In genomic region chr10:10085934-10086333, GRCm38 (mm10) we compare ENCODE assay signal across 24 mouse cellular contexts.
"Had no signal": no experiment of that assay in that cellular context is flagged by ENCODE, and none has a peak within 500 bp of the region (broad histone marks: within the 10 kb centered on the region; RNA-seq: fewer than 3 reads in every experiment).

No protein-coding gene starts in this region.

- ATAC-seq: liver, embryonic 12.5 days had no signal

- H3K27ac ChIP-seq: limb, embryonic 10.5 days; limb, embryonic 13.5 days; liver, embryonic 12.5 days; liver, embryonic 15.5 days; lung, embryonic 15.5 days; midbrain, embryonic 12.5 days; neural tube, embryonic 13.5 days; stomach, embryonic 15.5 days had no signal

- H3K4me3 ChIP-seq: limb, embryonic 10.5 days; limb, embryonic 13.5 days; liver, embryonic 12.5 days; liver, embryonic 15.5 days; lung, embryonic 15.5 days; megakaryocyte, embryonic 14.5 days; midbrain, embryonic 12.5 days; myocyte; neural tube, embryonic 13.5 days; stomach, embryonic 15.5 days had no signal

- H3K4me1 ChIP-seq: limb, embryonic 10.5 days; limb, embryonic 13.5 days; liver, embryonic 12.5 days; liver, embryonic 15.5 days; lung, embryonic 15.5 days; megakaryocyte, embryonic 14.5 days; midbrain, embryonic 12.5 days; neural tube, embryonic 13.5 days; stomach, embryonic 15.5 days had no signal

- H3K4me2 ChIP-seq: limb, embryonic 13.5 days; liver, embryonic 12.5 days; liver, embryonic 15.5 days; lung, embryonic 15.5 days; midbrain, embryonic 12.5 days; neural tube, embryonic 13.5 days; stomach, embryonic 15.5 days had no signal

- H3K36me3 ChIP-seq: limb, embryonic 10.5 days; limb, embryonic 13.5 days; liver, embryonic 12.5 days; liver, embryonic 15.5 days; lung, embryonic 15.5 days; midbrain, embryonic 12.5 days; neural tube, embryonic 13.5 days; stomach, embryonic 15.5 days had no signal

- DNase-seq: kidney, adult 18-20 months; kidney, adult 9 months; kidney, postnatal 14 days; kidney, postnatal 4 days; layer of hippocampus, adult 9-11 months; layer of hippocampus, postnatal 36 days; liver; lung, adult 18-20 months; lung, postnatal 10 days; lung, postnatal 36 days; retina, postnatal 1 day; right cerebral cortex, postnatal 25 days; spleen, adult 18-20 months; thymus, postnatal 25 days had no signal

- H3K9ac ChIP-seq: limb, embryonic 13.5 days; liver, embryonic 12.5 days; liver, embryonic 15.5 days; lung, embryonic 15.5 days; midbrain, embryonic 12.5 days; neural tube, embryonic 13.5 days; stomach, embryonic 15.5 days had no signal

- H3K27me3 ChIP-seq: limb, embryonic 13.5 days; liver, embryonic 12.5 days; liver, embryonic 15.5 days; lung, embryonic 15.5 days; megakaryocyte, embryonic 14.5 days; midbrain, embryonic 12.5 days; neural tube, embryonic 13.5 days; stomach, embryonic 15.5 days had no signal

- H3K9me3 ChIP-seq: limb, embryonic 10.5 days; limb, embryonic 13.5 days; liver, embryonic 12.5 days; liver, embryonic 15.5 days; lung, embryonic 15.5 days; megakaryocyte, embryonic 14.5 days; midbrain, embryonic 12.5 days; neural tube, embryonic 13.5 days; stomach, embryonic 15.5 days had no signal
